Mouse (Mus musculus) lung, postnatal 0 days (tissue): ENCODE measurements around the gene Rab11fip5. TPM values are rescaled to one million over a fixed set of nuclear protein-coding genes. Genes with fewer than 3 reads are reported as not detected.

ENCODE experiments used
- ATAC-seq: fragments of 200-750 bp; cut with Nextera tagmentation; 2 replicates; pipeline ENCODE4 v1.8.0; 2017; ENCODE audit warnings: moderate library complexity
- DNase-seq: peaks from one replicate; pipeline ENCODE4 v3.0.0-alpha.2; 2016; ENCODE audit warnings: low spot score
- H3K27ac ChIP-seq: fragments of 300-500 bp; sonication (generic); 2 replicates; pipeline ENCODE4 v1.5.1; 2014; ENCODE audit warnings: antibody characterized with exemption, mild to moderate bottlenecking, low read length, mixed read lengths
- H3K27me3 ChIP-seq: fragments of 300-500 bp; sonication (generic); replicated peaks from 2 replicates; pipeline ENCODE4 v1.6.1; 2014; ENCODE audit warnings: low read length, mixed read lengths; ENCODE audit not compliant: insufficient read depth
- H3K36me3 ChIP-seq: fragments of 300-500 bp; sonication (generic); 2 replicates; pipeline ENCODE4 v1.6.1; 2014; ENCODE audit warnings: low read length, mixed read lengths; ENCODE audit not compliant: insufficient read depth
- H3K4me1 ChIP-seq: fragments of 300-500 bp; sonication (generic); 2 replicates; pipeline ENCODE4 v1.6.1; 2014; ENCODE audit warnings: antibody characterized with exemption, low read depth, low read length, mixed read lengths; ENCODE audit not compliant: insufficient read depth
- H3K4me2 ChIP-seq: fragments of 300-500 bp; sonication (generic); replicated peaks from 2 replicates; pipeline ENCODE4 v1.6.1; 2014; ENCODE audit warnings: low read depth, mild to moderate bottlenecking, low read length, moderate library complexity, mixed read lengths
- H3K4me3 ChIP-seq: fragments of 300-500 bp; sonication (generic); 2 replicates; pipeline ENCODE4 v1.5.1; 2014; ENCODE audit warnings: low read depth, low read length
- H3K9ac ChIP-seq: fragments of 300-500 bp; sonication (generic); replicated peaks from 2 replicates; pipeline ENCODE4 v1.6.1; 2014; ENCODE audit warnings: low read depth, mild to moderate bottlenecking
- H3K9me3 ChIP-seq: fragments of 300-500 bp; sonication (generic); 2 replicates; pipeline ENCODE4 v1.6.1; 2016; ENCODE audit warnings: low read length, mixed read lengths
- CTCF ChIP-seq: IDR thresholded peaks from 2 replicates; pipeline ENCODE4 v1.5.1; 2016; ENCODE audit warnings: antibody characterized with exemption, mild to moderate bottlenecking
- EP300 ChIP-seq: IDR thresholded peaks from 2 replicates; pipeline ENCODE4 v1.6.1; 2016; ENCODE audit warnings: antibody characterized with exemption, mild to moderate bottlenecking, control low read depth
- WGBS: fragments of 180-500 bp; shearing (Covaris S2); extraction: QIAGEN DNeasy Blood & Tissue Kit; methylation state at CpG from one replicate; pipeline ENCODE4 v1.1.7; 2014; 5-methylcytosine and 5-hydroxymethylcytosine counted together
- polyA plus RNA-seq: library from polyadenylated mRNA; unstranded; fragments of >200 nt; fragmentation: Nextera tagmentation; extraction: Ambion mirVana; gene quantifications from 2 replicates; pipeline ENCODE4 v1.2.1, GENCODE M21; 2015

The Rab11fip5 gene
- polyA plus RNA-seq, 1 experiment from 2014 or later: 11.2 TPM

DNA sequence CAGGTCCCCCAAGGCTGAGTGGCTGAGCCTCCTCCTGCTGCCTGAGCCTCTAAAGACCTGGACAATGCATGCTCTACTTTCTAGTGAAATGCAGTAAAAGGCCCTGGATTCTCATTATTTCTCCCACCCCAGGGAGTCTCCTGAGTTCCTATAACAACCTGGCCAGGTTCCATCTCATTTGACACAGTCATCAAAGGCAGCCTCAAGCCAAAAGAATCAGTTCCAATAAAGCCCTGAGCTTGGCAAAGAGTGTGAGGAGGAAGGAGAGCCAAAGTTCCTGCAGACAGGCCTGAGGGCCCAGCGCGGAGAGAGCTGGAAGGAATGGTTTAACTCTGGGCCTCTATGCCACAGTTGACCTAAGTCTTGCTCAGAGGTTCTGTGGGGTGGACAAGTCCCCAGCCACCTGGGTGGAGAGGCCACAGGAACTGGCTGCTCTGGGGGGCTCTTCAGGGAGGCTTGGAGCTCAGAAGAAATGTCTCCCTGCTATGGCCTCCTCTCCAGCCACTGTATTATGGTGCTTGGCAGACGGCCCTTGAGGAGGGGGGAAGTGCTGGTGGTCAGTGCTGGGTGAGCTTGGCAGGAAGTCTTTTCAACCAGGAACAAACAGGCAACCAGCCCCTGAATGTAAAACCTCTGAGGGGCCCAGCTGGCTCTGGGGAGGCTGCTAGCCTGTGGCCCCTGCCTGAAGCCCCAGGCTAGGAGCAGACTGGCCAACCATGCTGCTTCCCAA, 71.9 kb downstream of the Rab11fip5 start:
- Histone ChIP-seq H3K9me3 (no peaks in the 10 kb centered on the region), H3K4me3 (no peak overlapping the region), H3K9ac (no peak overlapping the region), H3K27me3 (no peaks in the 10 kb centered on the region), H3K4me1 (peaks cover 6% of the 10 kb centered on the region; the same call in 1 of the 2 replicates), H3K27ac (no peak overlapping the region), H3K36me3 (no peaks in the 10 kb centered on the region), H3K4me2 (no peak overlapping the region)
- WGBS: 48% methylated on average over 3 of the region's 3 CpGs
- no peak for ATAC-seq
- peak; percentile 34 for DNase-seq
- TF ChIP-seq CTCF (no peak), EP300 (no peak)

DNA sequence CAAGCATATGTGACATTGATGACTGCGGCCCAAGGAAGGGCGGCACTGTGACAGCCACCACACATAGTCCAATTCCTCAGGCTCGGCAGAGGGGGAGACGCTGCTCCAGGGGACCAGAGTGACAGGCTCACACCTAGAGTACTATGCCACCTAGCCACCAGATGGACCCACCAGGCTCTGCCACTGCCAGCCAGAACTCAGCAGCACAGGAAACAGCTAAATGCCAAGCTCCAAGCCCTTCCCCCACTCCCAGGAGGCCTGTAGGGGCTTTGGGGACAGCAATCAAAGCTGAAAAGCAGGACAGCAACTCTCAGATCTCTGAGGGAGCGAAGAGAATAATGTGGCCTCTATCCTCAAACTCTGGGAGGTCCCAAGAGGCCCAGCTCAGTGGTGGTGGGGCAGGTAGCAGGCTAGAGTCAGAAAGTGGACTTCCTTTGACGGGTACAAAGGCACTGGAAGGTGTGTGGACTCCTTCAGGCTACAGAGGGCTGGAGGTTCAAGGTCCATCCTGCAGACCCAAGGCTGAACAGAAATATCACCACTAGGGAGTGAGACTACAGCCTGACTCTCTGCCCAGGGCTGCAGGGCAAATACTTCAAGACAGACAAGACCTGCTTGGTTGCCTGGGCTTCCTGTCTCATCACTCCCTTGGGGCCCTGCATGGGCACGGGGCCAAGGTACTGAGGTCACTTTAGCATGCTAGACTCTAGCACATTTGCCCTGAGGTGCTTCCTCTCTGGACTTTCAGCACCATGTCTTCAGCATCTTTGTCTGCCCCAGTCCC, 78.9 kb downstream of the Rab11fip5 start:
- H3K27ac ChIP-seq: no peak overlapping the region
- WGBS: 71% methylated on average over 7 of the region's 7 CpGs
- ATAC-seq: no peak
- no peak overlapping the region for H3K4me2 ChIP-seq
- DNase-seq: peak; percentile 24
- no peaks in the 10 kb centered on the region for H3K4me1 ChIP-seq
- TF ChIP-seq CTCF (no peak), EP300 (no peak)
- no peaks in the 10 kb centered on the region for H3K9me3 ChIP-seq
- H3K9ac ChIP-seq: no peak overlapping the region
- H3K27me3 ChIP-seq: no peaks in the 10 kb centered on the region
- H3K4me3 ChIP-seq: no peak overlapping the region
- H3K36me3 ChIP-seq: no peaks in the 10 kb centered on the region

DNA sequence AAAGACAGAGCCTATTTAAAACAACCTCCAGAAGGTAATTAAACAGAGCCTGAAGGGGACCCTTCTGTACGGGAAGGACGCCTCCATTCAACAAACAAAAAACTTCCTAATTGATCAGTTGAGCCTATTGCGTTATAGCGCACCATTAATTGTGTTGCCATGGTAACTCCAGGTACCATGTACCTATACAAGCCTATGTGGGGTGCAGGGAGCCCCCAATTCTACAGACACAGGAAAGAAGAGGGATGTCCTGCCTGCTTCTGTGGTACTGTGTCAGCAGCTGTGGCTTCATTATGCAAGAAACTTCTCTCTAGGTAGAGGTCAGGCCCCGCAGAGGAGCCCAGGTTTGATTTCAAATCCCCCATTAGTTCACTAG, 80.4 kb downstream of the Rab11fip5 start:
- no peak overlapping the region for H3K4me3 ChIP-seq
- ATAC-seq (no peak), DNase-seq (no peak)
- no peak overlapping the region for H3K27ac ChIP-seq
- no peaks in the 10 kb centered on the region for H3K36me3 ChIP-seq
- H3K9ac ChIP-seq: no peak overlapping the region
- no peak overlapping the region for H3K4me2 ChIP-seq
- 80% methylated on average over 5 of the region's 5 CpGs for WGBS
- no peaks in the 10 kb centered on the region for H3K4me1 ChIP-seq
- TF ChIP-seq EP300: no peak
- no peak for TF ChIP-seq CTCF
- no peaks in the 10 kb centered on the region for H3K9me3 ChIP-seq
- no peaks in the 10 kb centered on the region for H3K27me3 ChIP-seq

DNA sequence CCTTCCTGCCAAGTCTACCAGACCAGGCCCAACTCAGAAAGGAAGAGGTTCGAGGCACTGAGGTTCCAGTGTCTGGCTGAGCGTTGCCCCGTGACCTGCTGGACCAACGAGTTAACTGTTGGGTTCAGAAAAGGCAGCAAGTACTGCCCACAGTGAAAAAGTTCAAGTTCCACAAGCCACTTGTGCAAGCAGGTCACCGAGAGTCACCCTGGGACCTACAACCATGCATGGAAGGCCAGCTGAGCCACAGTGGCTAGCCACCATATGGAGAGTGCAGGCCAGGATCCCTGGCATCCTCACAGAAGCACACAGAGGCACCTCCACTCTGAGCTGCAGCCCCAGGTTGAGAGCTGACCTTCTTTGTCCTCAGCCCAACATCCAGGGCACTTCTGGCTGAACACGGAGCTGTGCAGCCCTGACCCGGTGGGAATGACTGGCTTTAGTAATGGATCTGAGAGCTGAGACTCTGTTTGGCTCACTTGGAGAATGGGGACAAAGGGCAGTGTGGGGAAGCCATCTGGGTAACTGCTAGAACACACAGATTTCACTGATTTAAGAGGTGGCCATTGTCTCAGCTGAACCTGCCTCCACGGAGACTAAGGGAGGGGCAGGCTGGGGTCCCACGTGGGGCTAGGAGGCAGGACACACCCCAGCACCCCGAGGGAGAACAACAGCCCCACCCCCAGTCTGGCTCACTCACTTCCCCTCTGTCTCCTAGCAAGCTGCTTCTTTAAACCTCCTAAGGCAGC, 81.0 kb downstream of the Rab11fip5 start:
- no peaks in the 10 kb centered on the region for H3K27me3 ChIP-seq
- H3K27ac ChIP-seq: no peak overlapping the region
- TF ChIP-seq CTCF (no peak), EP300 (no peak)
- H3K4me1 ChIP-seq: no peaks in the 10 kb centered on the region
- H3K4me3 ChIP-seq: no peak overlapping the region
- H3K4me2 ChIP-seq: no peak overlapping the region
- H3K9ac ChIP-seq: no peak overlapping the region
- WGBS: 59% methylated on average over 10 of the region's 10 CpGs
- DNase-seq (no peak), ATAC-seq (peak; percentile 19; the same call in 1 of the 2 replicates)
- H3K36me3 ChIP-seq: no peaks in the 10 kb centered on the region
- no peaks in the 10 kb centered on the region for H3K9me3 ChIP-seq

DNA sequence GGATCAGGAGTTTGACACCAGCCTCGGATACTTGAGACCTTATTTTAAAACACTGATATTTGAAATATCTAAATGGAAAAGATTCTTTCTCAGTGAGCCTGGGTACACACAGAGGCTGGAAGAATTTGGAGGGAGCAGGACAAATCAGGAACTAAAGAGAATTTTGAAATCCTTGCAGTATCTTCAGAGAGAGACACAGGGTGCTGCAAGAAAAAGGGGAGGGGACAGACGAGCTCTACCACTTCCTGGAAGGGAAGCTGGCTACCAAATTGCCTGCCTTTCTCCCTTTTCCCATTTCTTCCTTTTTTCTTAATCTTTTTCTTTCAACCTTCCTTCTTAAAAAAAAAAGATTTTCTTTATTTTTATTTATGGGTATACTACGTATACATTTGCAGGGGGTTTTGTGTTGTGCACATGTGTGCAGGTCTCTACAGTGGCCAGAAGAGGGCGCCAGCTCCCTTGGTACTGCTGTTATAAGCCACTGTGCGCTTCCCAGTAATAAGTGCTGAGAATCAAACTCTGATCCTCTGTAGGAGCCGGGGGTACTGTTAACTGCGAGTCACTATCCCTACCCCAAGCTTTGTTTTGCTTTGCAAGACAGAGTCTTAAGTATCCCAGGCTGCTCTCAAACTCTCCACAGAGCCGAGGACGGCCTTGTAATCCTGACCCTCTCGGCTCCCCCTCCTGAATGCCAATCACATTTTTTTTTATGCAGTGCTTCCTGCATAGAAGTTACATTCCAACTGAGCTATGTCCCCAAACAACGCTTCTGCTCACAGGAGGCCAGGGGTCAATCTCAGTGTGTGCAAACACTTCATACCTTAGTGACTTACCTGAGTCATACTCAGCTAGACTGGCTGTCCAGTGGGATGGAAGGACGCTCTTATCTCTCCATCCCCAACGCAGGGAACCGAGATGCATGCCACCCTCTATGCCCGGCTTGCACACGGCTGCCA, 83.3 kb downstream of the Rab11fip5 start:
- Histone ChIP-seq H3K9me3 (no peaks in the 10 kb centered on the region), H3K27ac (no peak overlapping the region), H3K4me2 (no peak overlapping the region), H3K4me1 (no peaks in the 10 kb centered on the region), H3K9ac (no peak overlapping the region), H3K36me3 (no peaks in the 10 kb centered on the region), H3K27me3 (no peaks in the 10 kb centered on the region), H3K4me3 (no peak overlapping the region)
- TF ChIP-seq EP300 (no peak), CTCF (peak; percentile 42)
- peak; percentile 81 for ATAC-seq
- DNase-seq: peak; percentile 51
- WGBS: 61% methylated on average over 16 of the region's 16 CpGs
